Mouse (Mus musculus) ES-Bruce4 (cell line): ENCODE results near the gene Ppp1r3e.

ENCODE experiments used
- CTCF ChIP-seq: IDR thresholded peaks from one replicate; pipeline ENCODE4 v1.8.1; 2011; ENCODE audit warnings: low read depth, low read length
- EP300 ChIP-seq: IDR thresholded peaks from 2 replicates; pipeline ENCODE4 v1.6.1; 2011; ENCODE audit warnings: low read depth, low read length; ENCODE audit not compliant: insufficient read depth

- TF ChIP-seq CTCF (no peak), EP300 (no peak)
Measured at GRCm38 (mm10) chr14:54908682-54909081, 31.3 kb upstream of the Ppp1r3e start.
